Mouse (Mus musculus): ENCODE measurements around the gene Ppp6r3. TPM values are rescaled to one million over a fixed set of nuclear protein-coding genes. Genes with fewer than 3 reads are reported as not detected.

Ppp6r3 gene
- total RNA-seq, 2 experiments from 2014 or later = 76.0 to 85.1 TPM

DNA sequence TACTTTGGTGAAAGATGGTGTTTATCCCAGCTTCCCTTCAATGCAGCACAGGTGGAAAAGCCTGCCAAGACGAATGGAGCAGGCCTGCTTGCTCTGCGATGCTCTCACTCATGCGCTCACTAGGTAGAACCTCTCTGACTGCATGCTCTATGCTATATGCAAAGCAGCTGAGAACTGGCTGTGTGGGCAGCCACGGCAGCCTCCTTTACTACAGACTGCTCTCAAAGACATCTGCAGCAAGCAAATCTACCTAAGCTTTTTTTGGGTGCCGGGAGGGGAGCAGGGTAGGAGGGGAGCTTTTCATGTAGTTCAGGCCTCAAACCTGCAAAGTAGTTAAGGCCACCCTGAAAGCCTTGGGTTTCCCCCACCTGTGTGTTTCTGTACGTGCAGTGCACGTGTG lies 92.7 kb downstream of the Ppp6r3 start:
- no peak for TF ChIP-seq CTCF (IDR thresholded peaks at IDR 0.05)
- intact Hi-C loops (cut with DNase I) = no loop called here
- Histone ChIP-seq H3K27ac (no peak overlapping the region), H3K4me3 (no peak overlapping the region)
- DNase-seq (ENCODE audit: extremely low spot score in 1 of 2, low spot score in 2 of 2) = peak; percentile 19 to 34

DNA sequence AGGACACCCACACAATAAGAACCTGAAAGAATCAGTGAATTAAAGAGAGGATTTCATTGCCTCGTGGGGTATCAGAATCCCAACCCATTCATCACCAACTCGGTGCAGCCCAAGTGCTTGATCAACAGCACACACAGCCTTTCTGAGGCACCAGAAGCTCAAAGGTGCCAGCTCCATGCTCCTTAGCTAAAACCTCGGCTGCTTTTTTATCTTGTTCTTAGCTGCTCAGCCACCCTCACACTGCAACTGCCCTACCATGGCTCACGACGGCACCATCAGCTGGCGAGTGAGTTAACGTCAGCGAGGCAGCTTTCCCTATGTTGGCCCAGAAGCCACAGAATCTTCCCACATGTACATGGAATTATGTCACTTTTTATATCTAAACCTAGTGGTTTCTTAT lies 95.4 kb downstream of the Ppp6r3 start:
- H3K27ac ChIP-seq = peak overlapping the region; percentile 33
- intact Hi-C loops (cut with DNase I) = loop anchor here (2.0 kb wide), 1 partner anchor 47 kb away; no protein-coding TSS in a partner anchor
- peak; percentile 26 to 45 for DNase-seq (ENCODE audit: extremely low spot score in 1 of 2, low spot score in 2 of 2)
- TF ChIP-seq CTCF (IDR thresholded peaks at IDR 0.05) = no peak
- no peak overlapping the region for H3K4me3 ChIP-seq

DNA sequence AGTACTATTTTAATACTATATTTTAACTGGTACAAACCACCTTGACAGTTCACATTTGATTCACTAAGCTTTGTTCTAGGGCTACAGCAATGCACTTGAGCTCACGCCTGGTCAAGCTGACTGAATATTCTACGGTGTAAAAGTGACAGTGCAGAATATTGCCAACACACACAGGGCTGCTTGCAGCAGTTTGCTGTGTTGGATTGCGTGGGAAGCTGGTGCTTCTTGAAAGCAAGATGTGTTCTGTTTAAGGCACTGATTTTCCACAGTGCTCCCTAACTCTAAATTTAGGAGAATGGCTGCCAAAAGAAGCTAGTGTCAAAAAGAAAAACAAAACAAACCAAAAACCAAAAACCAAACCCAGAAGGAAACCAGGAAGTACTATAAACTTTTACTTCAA lies 98.6 kb downstream of the Ppp6r3 start:
- no peak for TF ChIP-seq CTCF (IDR thresholded peaks at IDR 0.05)
- intact Hi-C loops (cut with DNase I) = no loop called here
- no peak overlapping the region for H3K4me3 ChIP-seq
- peak; percentile 32 to 40 for DNase-seq (ENCODE audit: extremely low spot score in 1 of 2, low spot score in 2 of 2)
- H3K27ac ChIP-seq = no peak overlapping the region

DNA sequence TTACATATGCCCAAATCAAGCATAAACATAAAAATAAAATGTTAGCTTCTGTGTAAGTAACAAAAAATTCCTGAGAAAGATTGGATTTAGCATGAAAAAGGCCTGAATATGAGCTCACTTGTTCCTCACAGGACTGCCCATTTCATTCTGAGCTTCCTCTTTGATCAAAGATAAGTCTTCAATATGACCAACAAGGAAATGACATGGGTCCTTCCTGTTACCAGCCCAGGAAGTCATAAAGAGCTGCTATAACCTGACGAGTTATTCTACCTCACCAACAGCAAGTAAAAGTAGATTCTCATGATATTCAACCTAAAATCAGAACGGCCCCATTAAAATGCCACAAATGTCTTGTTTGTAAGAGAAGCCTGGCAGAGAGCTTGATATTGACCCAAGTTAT lies 104.3 kb downstream of the Ppp6r3 start:
- intact Hi-C loops (cut with DNase I) = no loop called here
- Histone ChIP-seq H3K27ac (no peak overlapping the region), H3K4me3 (no peak overlapping the region)
- no peak for TF ChIP-seq CTCF (IDR thresholded peaks at IDR 0.05)
- DNase-seq (ENCODE audit: extremely low spot score in 1 of 2, low spot score in 2 of 2) = no peak

DNA sequence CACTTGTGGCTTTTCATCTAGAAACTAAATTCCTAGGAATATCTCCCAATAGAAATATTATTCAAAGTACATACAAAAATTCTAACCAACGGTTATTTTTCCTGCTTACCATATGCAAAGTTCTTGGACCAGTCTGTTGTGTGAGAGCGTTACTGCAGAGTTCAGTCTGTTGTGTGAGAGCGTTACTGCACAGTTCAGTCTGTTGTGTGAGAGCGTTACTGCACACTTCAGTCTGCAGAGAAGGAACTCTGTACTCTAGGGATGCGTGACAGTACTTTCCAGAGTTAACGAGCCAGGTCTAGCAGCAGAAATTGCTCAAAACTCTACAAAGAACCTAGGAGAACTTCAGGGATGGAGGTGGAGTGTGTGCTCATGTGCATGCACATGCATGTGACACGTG lies 108.0 kb downstream of the Ppp6r3 start:
- no peak for TF ChIP-seq CTCF (IDR thresholded peaks at IDR 0.05)
- no peak for DNase-seq (ENCODE audit: extremely low spot score in 1 of 2, low spot score in 2 of 2)

DNA sequence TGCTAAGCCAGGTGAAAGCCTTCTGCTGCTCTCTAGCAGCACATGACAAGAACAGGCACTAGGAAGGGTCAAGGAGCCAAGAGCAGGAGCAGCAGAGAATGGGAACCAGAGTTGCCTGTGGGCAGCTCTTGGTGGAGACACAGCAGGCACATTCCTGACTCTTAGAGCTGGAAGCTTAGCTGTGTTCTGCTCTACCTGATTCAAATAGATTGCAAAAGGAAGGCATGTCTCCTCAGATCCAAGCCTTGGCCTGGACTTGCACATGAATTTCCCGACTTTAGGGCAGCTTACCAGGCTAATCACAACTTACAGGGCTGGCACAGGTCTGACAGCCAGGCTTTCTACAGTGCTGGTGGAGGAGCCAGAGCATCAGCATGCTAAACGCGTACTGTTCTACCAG lies 115.6 kb downstream of the Ppp6r3 start:
- Histone ChIP-seq H3K4me3 (no peak overlapping the region), H3K27ac (no peak overlapping the region)
- intact Hi-C loops (cut with DNase I) = no loop called here
- TF ChIP-seq CTCF (IDR thresholded peaks at IDR 0.05) = no peak
- DNase-seq (ENCODE audit: extremely low spot score in 1 of 2, low spot score in 2 of 2) = no peak

More for the DNA sequence above, 108.0 kb downstream of the Ppp6r3 start:
- Histone ChIP-seq H3K4me3 (no peak overlapping the region), H3K27ac (no peak overlapping the region)
- intact Hi-C loops (cut with DNase I) = no loop called here

DNA sequence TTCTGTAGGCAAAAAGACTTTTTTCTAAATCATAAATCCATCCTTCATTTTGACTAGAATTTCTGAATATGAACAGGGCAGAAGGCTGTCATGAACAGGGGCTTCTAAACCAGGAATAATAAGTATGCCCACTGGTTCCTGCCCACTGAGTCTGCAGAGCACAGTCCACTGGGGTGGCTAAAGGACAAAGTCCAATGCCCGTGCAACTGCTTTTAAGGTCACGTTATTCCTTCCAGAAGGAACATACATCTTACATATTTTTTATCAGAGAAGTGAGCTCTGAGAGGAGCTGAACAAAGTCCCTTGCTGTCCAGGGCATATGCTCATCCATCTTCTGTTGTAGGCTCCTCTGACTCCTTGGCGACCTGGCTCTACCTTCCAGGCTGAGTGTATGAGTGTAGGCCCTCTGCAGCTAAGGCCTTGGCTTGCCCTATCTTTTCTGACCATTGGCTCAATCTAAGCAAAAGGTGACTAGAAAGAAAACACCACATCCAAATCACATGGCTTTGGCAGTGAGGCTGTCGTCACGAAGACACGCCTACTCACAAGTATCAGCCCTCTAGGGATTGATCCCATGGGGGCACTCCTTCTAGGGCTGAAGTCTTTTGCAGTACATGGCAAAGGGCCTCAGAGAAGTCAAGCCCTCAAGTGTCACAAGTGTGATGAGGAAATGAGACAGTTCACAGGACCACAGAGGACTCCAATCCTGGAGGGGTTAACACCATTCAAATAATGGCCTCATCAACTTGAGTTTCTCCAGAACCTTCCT lies 117.0 kb downstream of the Ppp6r3 start:
- Histone ChIP-seq H3K4me3 (no peak overlapping the region), H3K27ac (no peak overlapping the region)
- no peak for TF ChIP-seq CTCF (IDR thresholded peaks at IDR 0.05)
- no peak for DNase-seq (ENCODE audit: extremely low spot score in 1 of 2, low spot score in 2 of 2)
- intact Hi-C loops (cut with DNase I) = no loop called here

DNA sequence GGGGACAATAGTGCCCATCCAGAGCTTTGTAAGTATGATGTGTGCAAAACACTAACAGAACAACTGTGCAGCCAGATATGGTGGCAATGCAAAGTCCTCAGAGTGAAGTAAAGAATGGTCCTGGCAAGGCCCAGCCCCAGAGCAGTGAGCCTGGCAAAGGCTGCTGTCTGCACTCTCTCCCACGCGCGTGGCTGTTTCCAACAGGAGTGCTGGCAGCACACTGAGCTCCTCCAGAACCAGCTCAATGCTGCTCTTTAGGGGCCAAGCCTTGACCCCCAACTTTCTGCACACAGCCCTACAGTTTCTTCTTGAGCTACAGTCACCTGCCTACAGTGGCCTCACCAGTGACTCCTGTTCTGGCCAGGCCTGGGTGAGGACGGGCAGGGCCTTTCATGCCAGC lies 117.8 kb downstream of the Ppp6r3 start:
- no peak overlapping the region for H3K4me3 ChIP-seq
- no peak for DNase-seq (ENCODE audit: extremely low spot score in 1 of 2, low spot score in 2 of 2)
- no peak overlapping the region for H3K27ac ChIP-seq
- TF ChIP-seq CTCF (IDR thresholded peaks at IDR 0.05) = no peak
- intact Hi-C loops (cut with DNase I) = no loop called here

DNA sequence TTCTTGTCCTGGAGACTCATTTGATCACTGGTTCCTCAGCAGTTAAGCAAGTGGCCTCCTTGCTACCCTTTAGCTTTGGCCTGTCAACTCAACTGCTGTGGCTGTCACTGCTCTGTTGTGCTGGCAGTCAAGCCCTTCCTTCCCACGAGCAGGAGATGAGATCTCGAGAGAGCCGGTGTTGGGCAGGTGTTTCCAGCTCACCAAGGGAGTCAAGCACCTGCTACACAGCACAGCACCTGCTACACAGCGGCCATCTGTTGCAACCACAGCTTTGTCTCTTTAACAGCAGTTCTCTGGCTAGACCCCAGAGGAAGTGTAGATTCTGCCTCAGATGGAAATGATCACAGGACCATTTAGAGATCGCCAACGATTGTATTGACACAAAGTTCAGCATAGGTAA lies 123.9 kb downstream of the Ppp6r3 start:
- Histone ChIP-seq H3K4me3 (no peak overlapping the region), H3K27ac (no peak overlapping the region)
- DNase-seq (ENCODE audit: extremely low spot score in 1 of 2, low spot score in 2 of 2) = no peak
- intact Hi-C loops (cut with DNase I) = loop anchor here (1.0 kb wide), 2 partner anchors 62 to 159 kb away; no protein-coding TSS in a partner anchor
- TF ChIP-seq CTCF (IDR thresholded peaks at IDR 0.05) = no peak

DNA sequence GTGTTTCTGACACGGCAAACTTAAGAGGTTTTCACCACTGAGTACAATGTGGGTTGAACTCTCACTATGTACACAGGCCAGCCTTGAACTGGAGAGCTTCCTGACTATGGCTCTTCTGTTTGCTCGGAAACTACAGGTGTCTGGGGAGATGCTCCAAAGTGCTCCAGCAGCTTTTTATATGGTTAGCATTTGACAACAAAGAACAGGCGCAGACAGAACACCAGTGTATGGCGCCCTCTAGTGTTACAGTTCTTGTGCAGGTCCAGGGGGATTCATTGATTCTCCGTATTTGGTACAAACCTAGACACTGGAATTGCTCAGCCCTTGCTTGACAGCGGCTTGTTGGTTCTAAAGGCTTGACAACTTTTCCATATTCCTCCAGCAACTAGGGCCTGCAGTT lies 124.4 kb downstream of the Ppp6r3 start:
- TF ChIP-seq CTCF (IDR thresholded peaks at IDR 0.05) = peak; percentile 94

DNA sequence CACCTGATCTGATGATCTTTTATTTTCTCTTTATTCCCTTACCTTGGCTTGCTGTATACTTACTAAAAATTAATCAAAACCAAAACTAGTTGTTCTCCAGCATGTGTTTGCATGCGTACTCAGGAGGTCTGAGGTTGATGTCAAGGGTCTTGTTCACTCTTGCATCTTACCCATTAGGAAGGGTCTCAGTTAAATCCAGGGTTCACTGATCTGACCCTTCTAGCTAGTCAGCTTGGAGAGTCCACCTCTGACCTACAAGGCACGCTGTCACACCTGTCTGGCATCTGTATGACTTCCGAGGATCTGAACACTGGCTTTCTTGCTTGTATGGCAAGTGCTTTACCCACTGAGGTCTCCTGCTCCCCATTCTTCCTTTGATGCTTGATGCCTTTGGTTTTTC lies 124.8 kb downstream of the Ppp6r3 start:
- DNase-seq (ENCODE audit: extremely low spot score in 1 of 2, low spot score in 2 of 2) = no peak
- intact Hi-C loops (cut with DNase I) = loop anchor here (1.0 kb wide), 2 partner anchors 61 to 158 kb away; no protein-coding TSS in a partner anchor
- H3K27ac ChIP-seq = no peak overlapping the region
- no peak overlapping the region for H3K4me3 ChIP-seq
- TF ChIP-seq CTCF (IDR thresholded peaks at IDR 0.05) = no peak

More for the DNA sequence above, 124.4 kb downstream of the Ppp6r3 start:
- no peak overlapping the region for H3K4me3 ChIP-seq
- DNase-seq (ENCODE audit: extremely low spot score in 1 of 2, low spot score in 2 of 2) = peak; percentile 68 to 69
- H3K27ac ChIP-seq = no peak overlapping the region
- intact Hi-C loops (cut with DNase I) = loop anchor here (1.0 kb wide), 2 partner anchors 62 to 159 kb away; no protein-coding TSS in a partner anchor

DNA sequence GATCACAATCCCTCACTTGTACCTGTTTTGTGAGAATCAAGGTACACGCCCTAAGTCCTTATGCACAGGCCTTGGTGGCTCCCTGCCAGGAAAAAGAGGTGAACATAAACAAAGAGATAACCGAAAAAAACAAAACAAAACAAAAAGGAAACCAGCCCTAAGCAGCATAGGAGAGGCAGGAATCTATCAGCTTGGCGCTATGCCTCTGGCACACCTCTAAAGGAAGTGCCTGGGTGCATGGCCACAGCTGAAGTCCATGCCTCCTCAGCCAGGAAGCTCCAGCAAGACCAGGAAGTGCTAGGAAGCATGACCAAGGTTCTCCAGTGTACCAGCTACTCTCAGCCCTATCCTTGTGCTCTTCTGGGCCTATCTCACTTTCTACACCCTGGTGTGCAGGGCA lies 126.3 kb downstream of the Ppp6r3 start:
- TF ChIP-seq CTCF (IDR thresholded peaks at IDR 0.05) = no peak
- no peak overlapping the region for H3K4me3 ChIP-seq
- no peak overlapping the region for H3K27ac ChIP-seq
- DNase-seq (ENCODE audit: extremely low spot score in 1 of 2, low spot score in 2 of 2) = no peak
- intact Hi-C loops (cut with DNase I) = no loop called here

DNA sequence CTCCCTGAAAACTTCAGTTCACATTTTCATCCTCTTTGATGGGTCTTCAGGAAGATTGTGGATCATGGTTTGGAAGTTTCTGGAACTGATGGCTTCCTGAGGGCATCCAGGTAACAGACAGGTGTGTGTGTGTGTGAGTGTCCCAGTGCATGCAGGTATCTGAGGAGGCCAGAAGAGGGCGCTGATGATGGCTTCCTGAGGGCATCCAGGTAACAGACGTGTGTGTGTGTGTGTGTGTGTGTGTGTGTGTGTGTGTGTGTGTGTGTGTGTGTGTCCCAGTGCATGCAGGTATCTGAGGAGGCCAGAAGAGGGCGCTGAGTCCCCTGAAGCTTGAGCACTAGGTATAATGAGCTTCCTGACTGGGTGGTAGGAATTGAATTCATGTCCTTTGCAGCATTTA lies 128.2 kb downstream of the Ppp6r3 start:
- H3K27ac ChIP-seq = no peak overlapping the region
- no peak; the same call in 1 of the 2 replicates for TF ChIP-seq CTCF (IDR thresholded peaks at IDR 0.05)
- no peak overlapping the region for H3K4me3 ChIP-seq
- intact Hi-C loops (cut with DNase I) = no loop called here
- no peak for DNase-seq (ENCODE audit: extremely low spot score in 1 of 2, low spot score in 2 of 2)

Measured in left cerebral cortex, adult 2 months (tissue).